Mouse (Mus musculus): ENCODE measurements around the gene Gm15262. TPM values are rescaled to one million over a fixed set of nuclear protein-coding genes. Genes with fewer than 3 reads are reported as not detected.

The Gm15262 gene
- polyA plus RNA-seq, 1 experiment from 2014 or later = not detected

Other genes with a start within 250 kb of the Gm15262 start
- 2.8 and 3.4 TPM in 2 replicates for gene Scml2, start 170.3 kb upstream of the Gm15262 start, polyA plus RNA-seq (2015; fragmentation: Nextera tagmentation; extraction: Ambion mirVana)

Data from heart, embryonic 13.5 days (tissue).